Mouse (Mus musculus): Measurements from ENCODE around the gene Plxna1.

Gene Plxna1

DNA sequence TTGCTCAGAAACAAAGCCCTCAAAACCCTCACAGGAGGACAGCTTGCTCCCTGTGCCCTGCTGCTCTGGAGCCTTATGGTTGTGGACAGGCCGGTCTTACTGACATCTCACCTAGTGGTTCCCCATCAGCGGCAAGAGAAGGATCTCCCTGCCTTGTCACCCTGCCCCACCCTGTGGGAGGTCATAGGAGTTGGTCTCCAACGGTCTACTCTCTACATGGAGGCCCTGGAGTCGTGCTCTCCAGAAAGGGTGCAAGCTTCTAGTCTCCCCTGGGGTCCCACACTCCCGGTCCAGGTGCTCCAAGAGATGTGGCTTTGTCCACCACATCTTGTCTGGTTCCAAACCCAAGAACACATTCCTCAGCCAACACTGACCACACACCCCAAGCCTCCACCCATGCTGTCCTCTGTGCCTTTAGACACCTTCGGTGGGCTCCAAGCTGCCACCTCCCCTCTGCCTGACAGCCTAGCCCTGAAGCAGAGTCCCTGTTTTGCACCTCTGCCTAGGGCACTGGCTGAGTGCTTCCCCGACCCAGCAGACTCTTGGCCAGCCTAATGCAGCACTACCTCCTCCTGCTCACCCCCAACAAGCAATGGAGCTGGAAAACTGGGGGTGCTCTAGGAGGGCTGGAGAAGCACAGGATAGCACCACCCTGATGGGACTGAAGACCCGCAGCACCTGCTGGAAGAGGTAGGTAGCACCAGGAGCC is 1.6 kb downstream of the Plxna1 start:
- no peak for DNase-seq

GRCm38 (mm10) chr6:89359771-89360708 is 2.4 kb downstream of the Plxna1 start:
- DNase-seq = no peak

GRCm38 (mm10) chr6:89359192-89359591 is 3.2 kb downstream of the Plxna1 start:
- DNase-seq = no peak

DNA sequence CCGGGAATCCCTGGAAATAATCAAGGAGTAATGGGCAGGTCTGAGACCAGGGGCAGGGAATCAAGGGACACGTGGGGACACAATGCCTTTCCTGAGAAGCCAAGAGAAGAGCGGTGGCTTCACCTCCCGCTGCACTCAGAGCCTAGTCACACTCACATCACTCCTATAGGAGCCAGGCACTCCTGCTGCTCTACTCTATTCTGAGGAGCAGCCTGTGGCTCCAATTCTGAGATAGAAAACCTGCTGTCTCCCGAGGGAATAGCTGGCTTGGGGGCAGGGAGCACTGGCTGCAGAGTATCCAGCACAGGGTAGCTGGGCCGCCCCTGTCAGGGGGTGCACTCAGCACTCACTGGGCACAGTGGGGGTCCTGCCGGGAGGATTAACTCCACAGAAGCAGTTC is 6.8 kb downstream of the Plxna1 start:
- no peak for DNase-seq

DNA sequence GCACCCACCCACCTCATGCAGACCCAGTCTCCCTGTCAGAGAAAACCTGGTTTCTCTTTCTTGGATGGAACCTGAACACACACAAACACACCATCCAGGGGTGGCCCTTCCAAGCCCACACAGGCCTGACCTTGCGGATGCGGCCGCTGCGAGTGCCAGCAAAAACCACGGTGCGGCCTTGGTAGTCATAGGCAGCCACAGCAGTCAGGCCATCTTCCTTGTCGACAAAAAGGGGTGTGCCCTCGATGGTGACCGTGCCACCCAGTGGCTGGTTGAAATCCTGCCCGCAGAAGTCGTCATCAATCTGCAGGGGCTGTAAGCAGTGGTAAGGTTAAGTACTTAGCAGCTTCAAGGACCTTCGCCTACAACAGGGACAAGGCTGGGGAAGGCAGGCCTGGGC is 7.7 kb downstream of the Plxna1 start:
- DNase-seq = no peak

DNA sequence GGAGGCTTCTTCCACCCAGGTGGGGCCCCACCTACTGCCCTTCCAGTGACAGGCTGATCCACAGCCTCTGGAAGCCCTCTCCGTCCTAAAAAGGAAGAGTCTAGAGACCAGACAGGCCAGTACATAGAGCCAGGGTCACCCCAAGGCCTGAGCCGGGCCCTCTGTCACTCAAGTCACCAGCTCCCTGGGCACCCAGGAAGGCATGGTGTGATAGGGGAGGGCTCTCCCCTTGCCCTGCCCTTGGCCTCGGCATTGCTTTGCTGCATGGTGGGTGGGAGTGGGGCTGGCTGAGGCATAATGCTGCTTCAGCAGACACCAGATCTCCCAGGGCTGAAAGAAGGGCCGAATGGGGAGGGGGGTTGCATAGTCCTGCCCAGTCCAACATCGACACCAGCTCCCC is 8.3 kb downstream of the Plxna1 start:
- DNase-seq = no peak

DNA sequence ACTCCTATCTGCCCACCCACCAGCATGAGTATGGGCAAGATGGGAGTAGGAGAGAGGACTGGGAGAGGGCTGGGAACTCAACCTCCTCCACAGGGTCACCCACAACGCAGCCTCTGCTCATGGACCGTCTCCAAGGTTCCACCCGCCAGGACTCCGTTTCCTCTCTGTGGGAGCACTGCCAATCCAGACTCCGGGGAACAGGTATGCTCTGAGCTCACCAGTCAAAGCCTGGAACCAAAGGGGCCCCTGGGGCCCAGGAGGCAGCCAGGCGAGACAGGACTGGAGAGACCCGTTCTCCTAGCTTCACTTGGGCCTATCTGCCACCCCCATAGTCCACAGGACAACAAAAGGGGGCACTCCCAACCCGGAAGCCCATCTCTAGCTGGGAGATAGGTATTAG is 9.3 kb downstream of the Plxna1 start:
- no peak for DNase-seq

GRCm38 (mm10) chr6:89351441-89352137 is 10.8 kb downstream of the Plxna1 start:
- peak; percentile 76 for DNase-seq

DNA sequence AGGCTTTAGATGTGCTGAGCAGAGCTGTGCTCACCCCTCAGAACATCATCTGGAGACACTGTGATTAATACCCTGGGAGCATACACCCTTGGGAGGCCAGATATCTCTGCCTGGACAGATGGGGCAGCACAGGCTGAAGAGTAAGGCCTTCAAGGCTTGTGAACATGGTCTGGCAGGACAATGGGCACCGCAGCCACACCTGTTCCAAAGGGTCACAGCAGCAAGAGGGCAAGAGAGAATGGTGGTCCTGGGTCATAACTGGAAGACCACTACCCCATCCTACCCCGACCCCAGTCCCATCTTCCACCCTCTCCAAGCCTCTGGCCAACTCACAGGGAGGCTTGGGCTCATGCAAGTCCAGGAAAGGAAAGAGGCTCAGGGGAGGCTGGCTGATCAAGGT is 11.9 kb downstream of the Plxna1 start:
- no peak for DNase-seq

- no peak for DNase-seq
These were observed 12.3 kb downstream of the Plxna1 start for GRCm38 (mm10) chr6:89350037-89350515.

DNA sequence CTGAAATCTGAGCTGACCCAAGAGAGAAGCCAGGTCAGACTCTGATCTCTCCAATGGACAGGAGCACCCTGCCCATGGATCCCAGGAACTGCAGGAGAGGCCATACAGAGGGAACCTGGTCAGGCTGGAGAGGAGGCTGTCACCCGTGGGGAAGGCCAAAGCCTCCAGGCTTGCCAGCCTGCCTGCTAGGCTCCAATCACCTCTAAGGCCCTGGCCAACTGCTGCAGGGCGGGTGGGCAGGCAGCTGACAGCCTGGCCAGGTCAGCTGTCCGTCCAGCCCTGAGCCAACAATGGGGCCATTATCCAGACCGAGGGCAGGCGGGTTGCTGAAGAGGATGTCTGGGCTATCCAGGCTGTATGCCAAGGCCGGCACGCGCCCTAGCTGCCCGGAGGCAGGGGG is 14.1 kb downstream of the Plxna1 start:
- peak; percentile 90 for DNase-seq

- peak; percentile 45 for DNase-seq
These were observed 14.6 kb downstream of the Plxna1 start for GRCm38 (mm10) chr6:89347792-89348191.

GRCm38 (mm10) chr6:89345855-89346254 is 16.6 kb downstream of the Plxna1 start:
- no peak for DNase-seq

GRCm38 (mm10) chr6:89345486-89345785 is 17.0 kb downstream of the Plxna1 start:
- DNase-seq = no peak

DNA sequence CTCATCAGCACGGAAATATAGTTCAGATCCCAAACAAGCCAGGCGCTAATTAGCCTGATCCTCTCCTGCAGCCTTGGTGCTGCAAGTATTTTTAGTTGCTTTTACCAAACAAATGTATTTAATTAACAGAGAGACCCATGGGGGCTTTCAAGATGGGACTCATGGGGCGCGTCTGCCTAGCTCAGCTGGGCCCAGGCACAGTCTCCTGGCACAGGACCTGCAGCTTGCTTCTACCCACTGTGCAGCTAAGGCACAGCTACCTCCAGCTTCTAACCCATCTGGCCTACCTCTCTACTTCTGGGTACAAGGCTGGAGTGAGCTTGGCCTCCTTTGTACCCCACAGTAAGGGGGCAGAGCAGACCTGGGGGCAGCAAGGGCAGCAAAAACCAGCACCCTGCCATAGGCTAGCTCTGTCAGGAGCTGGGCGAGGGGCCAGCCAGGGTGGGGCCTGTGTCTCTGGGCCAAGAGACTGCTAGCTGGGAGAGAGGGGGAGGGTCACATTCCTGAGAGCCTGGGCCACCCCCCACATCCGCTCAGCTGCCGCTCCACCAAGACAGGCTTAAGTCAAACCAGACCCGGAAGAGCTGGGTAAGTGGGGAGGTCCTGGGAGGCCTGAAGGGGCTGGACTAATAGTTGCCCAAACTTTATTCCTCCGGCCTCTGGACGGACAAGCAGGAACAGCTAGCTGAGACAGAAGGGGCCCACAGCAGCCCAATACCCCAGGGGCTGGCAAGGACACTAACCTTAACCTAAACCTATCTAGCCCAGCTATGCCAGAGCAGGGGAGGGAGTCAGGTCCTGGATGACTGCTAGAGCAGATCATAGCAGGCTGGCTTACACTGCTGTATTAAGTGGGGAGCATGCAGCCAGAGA is 17.6 kb downstream of the Plxna1 start:
- DNase-seq = peak; percentile 75

DNA sequence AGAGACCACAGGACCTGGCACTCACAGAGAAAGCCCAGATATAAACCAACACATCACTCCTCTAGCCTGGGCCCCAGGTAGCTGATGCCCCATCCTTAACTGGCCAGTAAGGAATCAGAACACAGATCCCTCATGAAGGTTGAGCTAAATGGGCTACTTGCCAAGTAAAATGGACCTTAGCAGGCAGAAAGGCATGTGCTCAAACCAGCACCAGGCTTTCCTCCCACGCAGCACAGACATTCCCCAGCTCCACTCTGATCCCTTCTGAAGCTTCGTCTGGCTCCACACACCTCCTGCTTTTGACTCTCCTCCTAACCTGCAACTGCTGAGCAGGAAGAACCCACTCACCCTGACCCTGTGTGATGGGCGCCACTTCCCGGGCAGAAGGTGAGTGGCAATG is 20.4 kb downstream of the Plxna1 start:
- no peak for DNase-seq

- DNase-seq = no peak
These were observed 23.0 kb downstream of the Plxna1 start for GRCm38 (mm10) chr6:89339447-89339846.

DNA sequence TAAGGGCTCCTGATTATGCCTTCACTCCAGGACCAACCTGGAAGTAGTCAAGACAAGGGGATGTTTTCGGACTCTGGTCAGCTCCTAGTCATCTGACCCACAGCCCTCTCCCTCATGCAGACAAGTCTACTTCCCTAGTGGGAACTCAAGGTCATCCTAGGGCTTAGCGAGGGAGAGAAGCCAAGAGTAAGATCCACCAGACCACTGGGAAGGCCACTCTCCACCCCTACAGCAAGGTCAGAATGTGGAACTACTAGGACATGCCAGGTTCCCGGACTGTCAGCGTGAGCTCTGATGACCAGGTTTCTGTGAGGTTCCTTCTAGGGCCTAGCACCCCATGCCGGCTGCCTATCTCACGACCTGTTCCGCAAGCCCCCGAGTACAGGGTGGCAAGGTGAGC is 23.7 kb downstream of the Plxna1 start:
- DNase-seq = no peak

DNA sequence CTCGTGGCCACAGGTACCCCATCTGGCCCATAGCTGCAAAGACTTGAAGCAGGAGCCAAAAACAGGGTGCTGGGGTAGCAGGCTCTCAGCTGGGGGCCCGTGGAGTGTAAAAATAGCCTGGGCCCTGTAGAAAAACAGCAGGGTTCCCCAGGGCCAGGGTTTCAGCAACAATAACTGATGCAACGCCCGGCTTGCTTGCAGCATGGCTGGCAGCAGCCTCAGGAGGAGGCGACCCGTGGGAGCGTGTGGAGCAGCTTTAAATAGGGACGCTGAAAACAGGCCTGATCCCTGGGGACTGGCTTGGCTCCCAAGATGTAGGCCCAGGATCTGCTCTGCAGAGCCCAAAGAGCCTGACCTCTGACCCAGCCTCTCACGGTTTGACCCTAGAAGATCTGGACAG is 24.8 kb downstream of the Plxna1 start:
- DNase-seq = no peak

DNA sequence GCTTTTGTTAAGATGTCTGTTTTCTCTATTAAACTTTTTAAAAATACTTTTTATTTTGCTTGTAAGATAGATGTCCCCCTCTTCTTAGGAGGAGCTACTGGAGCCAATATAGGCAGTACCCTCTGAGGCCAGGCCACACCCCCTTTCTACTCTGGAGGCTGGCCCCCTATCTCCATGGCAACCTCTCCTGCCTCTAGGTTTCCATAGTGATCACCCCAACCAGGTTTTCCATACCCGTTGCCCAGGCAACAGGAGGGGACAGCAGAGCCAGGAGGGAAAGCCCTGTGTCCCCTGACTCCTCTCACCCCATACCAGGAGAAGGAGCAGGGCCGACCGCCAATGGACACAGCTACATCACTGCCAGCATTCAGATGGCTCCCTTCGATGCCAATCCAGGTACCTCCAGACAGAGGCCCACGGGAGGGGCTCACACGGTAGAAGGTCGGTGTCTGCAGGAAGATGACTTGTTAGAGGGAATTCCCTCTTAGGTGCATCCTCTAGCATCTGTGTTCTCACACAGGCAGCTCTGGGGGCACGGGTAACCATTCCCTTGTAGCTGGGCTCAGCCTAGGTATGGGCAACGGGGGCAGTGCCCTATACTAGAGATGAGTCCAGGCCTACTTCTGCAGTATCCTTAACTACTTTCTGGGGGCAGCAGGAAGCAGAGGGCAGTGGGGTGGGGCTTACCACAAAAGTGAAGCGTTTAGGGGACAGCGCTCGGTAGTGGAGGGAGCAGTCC is 28.3 kb downstream of the Plxna1 start:
- peak; percentile 76 for DNase-seq

GRCm38 (mm10) chr6:89330957-89331356 is 31.5 kb downstream of the Plxna1 start:
- DNase-seq = no peak

DNA sequence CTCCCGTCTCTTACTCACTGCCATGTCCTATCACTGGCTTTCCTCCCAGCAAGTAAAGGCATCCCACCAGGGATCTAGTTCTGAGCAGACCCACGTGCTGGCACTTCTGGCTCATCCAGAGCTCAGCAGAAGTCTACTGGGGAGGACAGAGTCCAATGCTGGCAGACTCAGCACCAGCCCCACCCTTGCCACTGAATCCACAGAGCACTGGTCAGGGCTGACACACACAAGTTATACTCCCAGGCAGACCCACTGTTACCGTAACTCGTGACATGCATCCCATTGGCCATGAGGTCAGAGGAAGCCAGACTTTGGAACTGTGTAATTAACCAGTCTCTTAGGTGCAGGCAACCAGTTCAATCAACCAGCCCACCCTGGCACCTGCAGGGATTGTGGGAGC is 33.8 kb downstream of the Plxna1 start:
- no peak for DNase-seq
